9 mouse cellular contexts compared by ENCODE assay signal in the genomic region with DNA sequence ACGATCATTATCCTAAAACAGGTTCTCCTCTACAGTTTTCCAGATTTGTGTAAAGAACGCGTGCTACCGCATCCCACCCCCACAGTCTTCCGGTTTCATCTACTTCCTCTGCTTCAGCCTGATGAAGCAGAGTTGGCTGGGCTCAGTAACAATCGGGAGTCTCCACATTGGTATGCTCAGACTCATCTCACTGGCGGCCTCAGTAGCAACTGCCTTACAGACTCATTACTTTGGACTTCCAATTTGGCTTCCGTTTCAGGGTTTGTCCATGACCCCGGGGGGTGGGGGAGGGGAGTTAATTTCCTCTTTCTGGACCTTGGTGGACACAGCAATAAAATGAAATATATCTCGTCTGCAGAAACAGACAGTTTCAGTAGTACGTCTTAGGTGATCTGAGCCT. TPM values are rescaled to one million over a fixed set of nuclear protein-coding genes. Genes with fewer than 3 reads are reported as not detected.
DNase-seq lines count a peak whose midpoint lies in the region; ATAC-seq and TF ChIP-seq lines count a peak whose summit lies in the region.
"Had no signal": no experiment of that assay in that cellular context is flagged by ENCODE, and none has a peak within 500 bp of the region (broad histone marks: within the 10 kb centered on the region; RNA-seq: fewer than 3 reads in every experiment).

No protein-coding gene starts in this region.

- H3K4me1 ChIP-seq in lung, adult 2 months (ENCODE audit: control insufficient read depth, insufficient read depth, low read length), result no peaks in the 10 kb centered on the region
- H3K4me1 ChIP-seq in liver, embryonic 16.5 days (ENCODE audit: control insufficient read depth, low read depth, low read length), result peaks cover 3% of the 10 kb centered on the region
- no peaks in the 10 kb centered on the region for H3K4me1 ChIP-seq in forebrain, embryonic 14.5 days (ENCODE audit: control insufficient read depth, insufficient read depth, low read length)
- H3K4me1 ChIP-seq: midbrain, embryonic 12.5 days had no signal

- peak; percentile 40 to 45 for DNase-seq in cerebellum, postnatal 10 days
- peak; percentile 57 for DNase-seq in lung, postnatal 10 days
- DNase-seq in lung, adult 2 months, result no peak
- peak; percentile 63 for DNase-seq in heart, postnatal 4 days
- DNase-seq in forebrain, embryonic 14.5 days (ENCODE audit: low spot score), result no peak

- no peak for TF ChIP-seq CTCF in lung, adult 2 months (IDR thresholded peaks at IDR 0.05; ENCODE audit: insufficient read depth, low read length)

- no peaks in the 10 kb centered on the region for H3K27me3 ChIP-seq in liver, embryonic 16.5 days (ENCODE audit: control insufficient read depth, insufficient read depth, low read depth, low read length)
- H3K27me3 ChIP-seq in forebrain, embryonic 14.5 days (replicated peaks; ENCODE audit: control insufficient read depth, insufficient read depth, low read length), result no peaks in the 10 kb centered on the region
- H3K27me3 ChIP-seq: midbrain, embryonic 12.5 days had no signal

- WGBS in lung, adult 2 months, result 30% methylated on average over 11 of the region's 11 CpGs
- 48% methylated on average over 11 of the region's 11 CpGs for WGBS in liver, embryonic 16.5 days (ENCODE audit: insufficient replicate concordance)
- WGBS in forebrain, embryonic 14.5 days, result 81% methylated on average over 11 of the region's 11 CpGs

- no peak for ATAC-seq in cerebellum, adult (ENCODE audit: insufficient number of reproducible peaks, low FRiP score, low TSS enrichment)
- ATAC-seq in liver, embryonic 16.5 days (ENCODE audit: low read depth), result 0 out of 2 replicates have a peak, but pooled peaks have one; percentile 30
- no peak for ATAC-seq in granulocyte monocyte progenitor cell, adult 5-6 weeks (replicated peaks; ENCODE audit: poor library complexity, severe bottlenecking)
- ATAC-seq in forebrain, embryonic 14.5 days, result no peak

- no peaks in the 10 kb centered on the region for H3K36me3 ChIP-seq in liver, embryonic 16.5 days (ENCODE audit: control insufficient read depth, insufficient read depth)
- H3K36me3 ChIP-seq in forebrain, embryonic 14.5 days (ENCODE audit: control insufficient read depth, insufficient read depth, low read length), result no peaks in the 10 kb centered on the region
- H3K36me3 ChIP-seq: midbrain, embryonic 12.5 days had no signal

- H3K9ac ChIP-seq in liver, embryonic 16.5 days (ENCODE audit: low read depth, low read length), result no peak overlapping the region
- H3K9ac ChIP-seq in forebrain, embryonic 14.5 days (ENCODE audit: low read length), result no peak overlapping the region
- H3K9ac ChIP-seq: midbrain, embryonic 12.5 days had no signal

- TF ChIP-seq POLR2A in lung, adult 2 months (IDR thresholded peaks at IDR 0.05; ENCODE audit: borderline replicate concordance, extremely low read depth, low read depth, low read length), result no peak

- H3K4me2 ChIP-seq in liver, embryonic 16.5 days (ENCODE audit: low read depth, low read length), result no peak overlapping the region
- no peak overlapping the region for H3K4me2 ChIP-seq in forebrain, embryonic 14.5 days (ENCODE audit: low read length)
- H3K4me2 ChIP-seq: midbrain, embryonic 12.5 days had no signal

- no peaks in the 10 kb centered on the region for H3K9me3 ChIP-seq in liver, embryonic 16.5 days (replicated peaks; ENCODE audit: control insufficient read depth, low read length)
- H3K9me3 ChIP-seq in forebrain, embryonic 14.5 days (replicated peaks; ENCODE audit: control insufficient read depth, low read length), result no peaks in the 10 kb centered on the region
- H3K9me3 ChIP-seq: midbrain, embryonic 12.5 days had no signal

- no peak overlapping the region for H3K27ac ChIP-seq in liver, embryonic 16.5 days (ENCODE audit: low read length)
- H3K27ac ChIP-seq in forebrain, embryonic 14.5 days (ENCODE audit: low read depth, low read length), result no peak overlapping the region; the same call in 1 of the 2 replicates
- H3K27ac ChIP-seq: midbrain, embryonic 12.5 days had no signal

- no peak overlapping the region for H3K4me3 ChIP-seq in lung, adult 2 months (replicated peaks; ENCODE audit: extremely low read depth, low read depth, low read length)
- no peak overlapping the region for H3K4me3 ChIP-seq in liver, embryonic 16.5 days (ENCODE audit: low read depth, low read length)
- H3K4me3 ChIP-seq in forebrain, embryonic 14.5 days (ENCODE audit: low read depth, low read length), result no peak overlapping the region
- H3K4me3 ChIP-seq: midbrain, embryonic 12.5 days had no signal

RNA-seq across cellular contexts. Expression of gene Gm12166, which starts 12.8 kb away (rescaled TPM):
- 16.8 and 19.8 TPM in 2 replicates for polyA plus RNA-seq in lung, adult 2 months (2012; rRNA removed)
- total RNA-seq in heart, postnatal 4 days (2021), result 1 to 10 TPM; 2.7 to 4.0 TPM
- polyA plus RNA-seq in liver, embryonic 16.5 days (2015; fragmentation: Nextera tagmentation; extraction: Ambion mirVana), result 2.9 and 4.1 TPM in 2 replicates
- total RNA-seq in granulocyte monocyte progenitor cell, adult 5-6 weeks (2014; fragmentation: Nextera tagmentation), result 9.0 and 11.9 TPM in 2 replicates
- total RNA-seq in granulocyte monocyte progenitor cell, adult 5-6 weeks (2017), result 20.7 and 35.7 TPM in 2 replicates
- 4.7 and 6.3 TPM in 2 replicates for polyA plus RNA-seq in forebrain, embryonic 14.5 days (2014; fragmentation: Nextera tagmentation; extraction: Ambion mirVana)

RNA-seq across cellular contexts. Expression of gene Adam19, which starts 16.5 kb away (rescaled TPM):
- 24.3 and 29.4 TPM in 2 replicates for polyA plus RNA-seq in lung, adult 2 months (2012; rRNA removed)
- 100 to 1,000 TPM; 161 to 163 TPM for total RNA-seq in heart, postnatal 4 days (2021)
- polyA plus RNA-seq in liver, embryonic 16.5 days (2015; fragmentation: Nextera tagmentation; extraction: Ambion mirVana), result 0.92 and 1.4 TPM in 2 replicates
- total RNA-seq in granulocyte monocyte progenitor cell, adult 5-6 weeks (2014; fragmentation: Nextera tagmentation), result 0.19 TPM in 1 of 2 replicates, not detected in the other
- total RNA-seq in granulocyte monocyte progenitor cell, adult 5-6 weeks (2017), result 0.26 and 0.43 TPM in 2 replicates
- polyA plus RNA-seq in forebrain, embryonic 14.5 days (2014; fragmentation: Nextera tagmentation; extraction: Ambion mirVana), result 4.5 and 6.2 TPM in 2 replicates

RNA-seq across cellular contexts. Expression of gene Sox30, which starts 59.2 kb away (rescaled TPM):
- polyA plus RNA-seq in lung, adult 2 months (2012; rRNA removed), result 0.09 and 0.18 TPM in 2 replicates
- total RNA-seq in heart, postnatal 4 days (2021), result under 1 TPM; 0.27 to 0.55 TPM
- polyA plus RNA-seq in liver, embryonic 16.5 days (2015; fragmentation: Nextera tagmentation; extraction: Ambion mirVana), result not detected in 2 replicates
- not detected in 2 replicates for total RNA-seq in granulocyte monocyte progenitor cell, adult 5-6 weeks (2014; fragmentation: Nextera tagmentation)
- 0.65 TPM in 1 of 2 replicates, not detected in the other for total RNA-seq in granulocyte monocyte progenitor cell, adult 5-6 weeks (2017)
- polyA plus RNA-seq in forebrain, embryonic 14.5 days (2014; fragmentation: Nextera tagmentation; extraction: Ambion mirVana), result 0.11 TPM in 1 of 2 replicates, not detected in the other

Comparison
In these comparisons a context has a peak if more than half of its experiments do, and no peak if none do; other contexts are left out.
1. DNase-seq: peak in cerebellum, postnatal 10 days (2 of 2), lung, postnatal 10 days (single experiment) and heart, postnatal 4 days (single experiment); none in lung, adult 2 months (single experiment) and forebrain, embryonic 14.5 days (single experiment).